Mouse (Mus musculus) heart, embryonic 13.5 days (tissue): ENCODE data around the gene Stx7. TPM values are rescaled to one million over a fixed set of nuclear protein-coding genes. Genes with fewer than 3 reads are reported as not detected.

Experiments
- ATAC-seq: fragments of 200-750 bp; cut with Nextera tagmentation; 2 replicates; pipeline ENCODE4 v1.8.0; 2017; ENCODE audit warnings: moderate TSS enrichment; ENCODE audit not compliant: insufficient number of reproducible peaks, low FRiP score, low TSS enrichment; ENCODE audit errors: extremely low read depth
- H3K27ac ChIP-seq: fragments of 300-500 bp; sonication (generic); replicated peaks from 2 replicates; pipeline ENCODE4 v1.5.1; 2015; ENCODE audit warnings: moderate library complexity, mild to moderate bottlenecking, inconsistent platforms
- H3K27me3 ChIP-seq: fragments of 300-500 bp; sonication (generic); replicated peaks from 2 replicates; pipeline ENCODE4 v1.6.1; 2015; ENCODE audit warnings: mild to moderate bottlenecking, inconsistent platforms
- H3K36me3 ChIP-seq: fragments of 300-500 bp; sonication (generic); 2 replicates; pipeline ENCODE4 v1.6.1; 2015; ENCODE audit warnings: mild to moderate bottlenecking, inconsistent platforms
- H3K4me1 ChIP-seq: fragments of 300-500 bp; sonication (generic); 2 replicates; pipeline ENCODE4 v1.6.1; 2015; ENCODE audit warnings: inconsistent platforms
- H3K4me2 ChIP-seq: fragments of 300-500 bp; sonication (generic); 2 replicates; pipeline ENCODE4 v1.6.1; 2015; ENCODE audit warnings: inconsistent platforms, mild to moderate bottlenecking, moderate library complexity
- H3K4me3 ChIP-seq: fragments of 300-500 bp; sonication (generic); 2 replicates; pipeline ENCODE4 v1.5.1; 2015; ENCODE audit warnings: moderate library complexity, mild to moderate bottlenecking, inconsistent platforms
- H3K9ac ChIP-seq: fragments of 300-500 bp; sonication (generic); 2 replicates; pipeline ENCODE4 v1.6.1; 2015; ENCODE audit warnings: inconsistent platforms, mild to moderate bottlenecking, moderate library complexity
- H3K9me3 ChIP-seq: fragments of 300-500 bp; sonication (generic); 2 replicates; pipeline ENCODE4 v1.6.1; 2016; ENCODE audit warnings: inconsistent platforms
- WGBS: fragments of 180-500 bp; shearing (Covaris S2); methylation state at CpG from one replicate; pipeline ENCODE4 v1.1.7; 2015; ENCODE audit warnings: mixed read lengths; 5-methylcytosine and 5-hydroxymethylcytosine counted together
- polyA plus RNA-seq: library from polyadenylated mRNA; unstranded; fragments of >200 nt; fragmentation: Nextera tagmentation; extraction: Ambion mirVana; gene quantifications from 2 replicates; pipeline ENCODE4 v1.2.1, GENCODE M21; 2015

Gene Stx7
- polyA plus RNA-seq, 1 experiment from 2014 or later: 74.9 TPM

DNA sequence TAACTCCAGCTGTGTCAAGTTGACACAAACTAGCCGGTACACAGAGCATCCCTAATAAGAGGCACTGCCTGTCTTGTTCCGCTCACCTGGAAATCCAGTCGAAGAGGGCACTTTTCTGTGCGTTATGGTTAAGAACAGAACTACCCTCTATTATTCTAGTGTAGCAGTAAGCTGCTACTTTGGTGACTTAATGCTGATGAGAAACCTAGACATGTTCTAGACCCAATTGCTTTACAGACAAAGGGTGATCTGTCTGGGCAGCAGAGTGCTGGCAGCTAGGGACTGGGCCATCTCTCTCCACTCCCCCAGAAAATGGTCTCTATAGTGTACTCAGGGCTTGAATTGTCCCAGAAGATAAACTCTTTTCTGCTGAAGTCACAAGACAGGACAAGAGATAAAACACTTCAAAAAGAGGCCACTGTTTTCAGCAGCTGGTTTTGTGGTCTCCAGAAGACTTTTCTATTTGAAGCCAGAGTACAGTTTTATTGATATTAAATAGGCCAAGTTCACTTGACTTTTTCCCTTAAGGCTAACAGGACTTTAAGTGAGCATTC, 22.9 kb downstream of the Stx7 start:
- WGBS: 82% methylated on average over 4 of the region's 4 CpGs
- H3K9ac ChIP-seq: no peak overlapping the region
- ATAC-seq: no peak

DNA sequence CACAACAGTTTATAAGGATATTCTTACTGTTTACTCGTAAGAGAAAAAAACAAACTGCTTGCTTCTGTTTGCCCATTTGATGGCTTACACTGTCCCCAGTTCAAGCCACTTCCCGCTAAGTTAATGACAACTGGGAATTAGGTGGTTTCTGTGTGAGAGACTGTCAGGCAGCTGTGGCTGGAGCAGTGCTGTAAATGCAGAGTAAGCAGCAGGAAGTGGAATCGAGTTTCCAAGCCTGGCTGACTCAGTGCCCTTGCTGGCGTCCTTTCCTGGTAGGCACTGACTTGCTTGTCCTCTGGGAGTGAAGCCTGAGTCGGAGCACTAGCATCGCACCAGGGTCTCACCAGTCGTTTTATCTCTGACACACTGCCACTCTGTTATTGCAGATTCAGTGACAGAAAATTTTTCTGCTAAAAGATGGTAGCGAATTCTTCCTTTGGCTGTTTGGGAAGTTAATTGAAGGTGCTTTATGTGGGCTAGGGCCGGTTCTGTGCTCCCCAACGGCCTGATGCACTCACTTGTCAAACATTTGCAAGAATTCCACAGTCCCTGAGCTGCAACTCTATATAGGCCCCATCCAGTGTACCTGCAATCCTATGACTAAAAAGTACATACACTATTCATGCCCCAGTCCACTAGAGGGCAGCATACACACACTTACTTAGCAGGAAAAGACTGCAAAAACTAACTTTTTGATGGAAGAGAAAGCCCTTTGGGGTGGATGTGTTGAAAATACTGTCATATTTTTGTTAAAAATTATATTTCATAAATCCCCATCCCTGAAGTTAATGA, 24.3 kb downstream of the Stx7 start:
- Histone ChIP-seq H3K4me1 (peaks cover 27% of the 10 kb centered on the region), H3K27me3 (no peaks in the 10 kb centered on the region), H3K9me3 (no peaks in the 10 kb centered on the region), H3K36me3 (peaks cover 6% of the 10 kb centered on the region), H3K27ac (0 out of 2 replicates have a peak overlapping the region, but pooled peaks have one; percentile 21), H3K4me3 (no peak overlapping the region), H3K9ac (no peak overlapping the region), H3K4me2 (no peak overlapping the region)
- WGBS: 42% methylated on average over 10 of the region's 10 CpGs
- ATAC-seq: no peak

More for the DNA sequence above, 22.9 kb downstream of the Stx7 start:
- Histone ChIP-seq H3K27ac (no peak overlapping the region), H3K36me3 (no peaks in the 10 kb centered on the region), H3K27me3 (no peaks in the 10 kb centered on the region), H3K4me2 (no peak overlapping the region), H3K9me3 (no peaks in the 10 kb centered on the region), H3K4me1 (peaks cover 36% of the 10 kb centered on the region), H3K4me3 (no peak overlapping the region)

DNA sequence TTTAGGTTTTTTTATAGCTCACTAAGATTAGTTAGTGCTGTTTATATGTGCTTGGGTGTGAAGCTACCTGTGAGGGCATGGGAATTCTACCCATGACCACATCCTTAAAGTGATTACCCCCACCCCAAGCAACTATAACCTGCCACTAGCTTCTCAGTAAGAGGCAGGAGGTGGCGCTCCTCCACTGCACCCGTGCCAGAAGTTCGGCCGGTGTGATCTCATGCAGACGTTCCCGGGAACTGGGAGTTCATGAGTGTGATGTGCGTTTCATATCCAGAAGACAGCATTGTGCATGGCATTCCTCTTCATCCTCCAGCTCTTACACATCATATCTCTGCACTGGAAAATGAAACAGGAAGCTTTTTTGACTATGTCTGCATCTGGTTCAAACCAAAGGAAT, 41.3 kb downstream of the Stx7 start:
- Histone ChIP-seq H3K27me3 (no peaks in the 10 kb centered on the region), H3K4me2 (no peak overlapping the region), H3K9me3 (no peaks in the 10 kb centered on the region), H3K9ac (no peak overlapping the region), H3K4me3 (no peak overlapping the region), H3K36me3 (peaks cover 33% of the 10 kb centered on the region), H3K4me1 (no peaks in the 10 kb centered on the region), H3K27ac (no peak overlapping the region)
- 56% methylated on average over 7 of the region's 7 CpGs for WGBS
- ATAC-seq: no peak

DNA sequence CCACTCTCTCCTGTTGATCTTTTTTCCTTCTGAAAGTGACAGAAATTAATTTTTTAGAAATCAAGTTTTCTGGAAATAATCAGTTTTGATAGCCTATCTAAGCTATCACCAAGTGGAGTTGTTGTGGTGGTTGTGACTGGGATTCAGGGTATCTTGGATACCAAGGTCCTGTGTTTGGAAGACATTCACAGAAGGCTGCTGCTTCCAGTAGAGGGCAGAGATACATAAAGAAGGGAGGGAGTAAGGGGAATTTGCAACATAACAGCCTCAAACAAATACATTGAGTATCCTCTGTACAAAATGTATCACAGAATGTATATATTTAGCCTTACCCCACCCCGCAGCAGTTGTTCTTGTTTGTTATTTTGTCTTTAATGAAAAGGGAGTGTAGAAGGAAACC, 42.9 kb downstream of the Stx7 start:
- Histone ChIP-seq H3K9me3 (no peaks in the 10 kb centered on the region), H3K36me3 (peaks cover 17% of the 10 kb centered on the region), H3K9ac (no peak overlapping the region), H3K4me3 (no peak overlapping the region), H3K4me1 (no peaks in the 10 kb centered on the region), H3K27ac (no peak overlapping the region), H3K27me3 (no peaks in the 10 kb centered on the region), H3K4me2 (no peak overlapping the region)
- 56% methylated on average over 1 of the region's 1 CpGs for WGBS
- no peak for ATAC-seq

GRCm38 (mm10) chr10:24199303-24199702, 50.2 kb downstream of the Stx7 start:
- Histone ChIP-seq H3K27ac (no peak overlapping the region), H3K4me1 (no peaks in the 10 kb centered on the region), H3K4me3 (no peak overlapping the region), H3K27me3 (no peaks in the 10 kb centered on the region), H3K4me2 (no peak overlapping the region), H3K36me3 (no peaks in the 10 kb centered on the region), H3K9ac (no peak overlapping the region), H3K9me3 (no peaks in the 10 kb centered on the region)
- 75% methylated on average over 12 of the region's 12 CpGs for WGBS
- ATAC-seq: no peak

GRCm38 (mm10) chr10:24200099-24200498, 51.0 kb downstream of the Stx7 start:
- no peaks in the 10 kb centered on the region for H3K27me3 ChIP-seq
- no peaks in the 10 kb centered on the region for H3K36me3 ChIP-seq
- WGBS: 76% methylated on average over 3 of the region's 3 CpGs
- no peak overlapping the region for H3K27ac ChIP-seq
- ATAC-seq: no peak
- H3K9me3 ChIP-seq: no peaks in the 10 kb centered on the region
- H3K4me3 ChIP-seq: no peak overlapping the region
- no peak overlapping the region for H3K9ac ChIP-seq
- no peaks in the 10 kb centered on the region for H3K4me1 ChIP-seq
- H3K4me2 ChIP-seq: no peak overlapping the region

DNA sequence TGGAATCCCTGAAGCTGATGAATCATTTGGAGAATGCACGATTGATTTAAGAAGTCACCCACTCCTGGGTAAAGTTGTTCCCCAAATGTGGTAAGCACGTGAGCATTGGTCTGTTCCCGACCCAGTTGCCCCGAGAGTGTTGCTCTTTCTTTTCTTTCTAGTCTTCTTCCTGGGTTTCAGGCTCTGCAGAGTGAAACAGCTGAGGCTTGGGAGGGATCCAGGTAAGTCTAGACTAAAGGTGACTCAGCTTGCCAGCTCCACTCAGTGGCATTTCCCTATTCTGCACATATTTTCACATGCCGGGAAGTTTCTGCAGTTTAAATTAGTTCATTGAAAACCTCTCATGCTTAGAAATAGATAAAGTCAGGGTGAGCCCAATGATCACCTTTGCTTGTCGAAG, 61.0 kb downstream of the Stx7 start:
- WGBS: 72% methylated on average over 6 of the region's 6 CpGs

DNA sequence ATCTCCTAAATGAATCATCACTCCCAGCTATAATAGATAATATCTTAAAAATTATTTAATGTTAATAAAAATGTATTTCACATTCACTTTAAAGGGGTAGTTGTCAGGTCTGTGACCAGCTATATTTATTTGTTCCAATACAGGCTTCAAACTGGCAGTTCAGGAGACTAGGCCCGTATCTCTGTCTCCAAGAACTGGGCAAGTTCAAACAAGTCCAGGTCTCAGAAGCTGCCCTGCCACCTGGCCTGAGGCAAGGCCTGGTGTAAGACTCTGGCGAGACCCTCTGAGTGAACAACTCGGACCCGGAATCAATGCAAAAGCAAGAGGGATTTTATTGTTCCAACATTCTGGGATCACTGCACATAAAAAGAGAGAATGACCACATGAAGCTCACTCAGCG, 64.2 kb downstream of the Stx7 start:
- no peak for ATAC-seq
- Histone ChIP-seq H3K4me3 (no peak overlapping the region), H3K9me3 (no peaks in the 10 kb centered on the region), H3K27me3 (no peaks in the 10 kb centered on the region), H3K4me1 (peaks cover 9% of the 10 kb centered on the region), H3K9ac (no peak overlapping the region), H3K27ac (no peak overlapping the region), H3K4me2 (no peak overlapping the region), H3K36me3 (no peaks in the 10 kb centered on the region)
- WGBS: 82% methylated on average over 5 of the region's 5 CpGs

More for the DNA sequence above, 61.0 kb downstream of the Stx7 start:
- H3K9ac ChIP-seq: no peak overlapping the region
- H3K36me3 ChIP-seq: no peaks in the 10 kb centered on the region
- H3K27ac ChIP-seq: no peak overlapping the region
- no peaks in the 10 kb centered on the region for H3K4me1 ChIP-seq
- H3K4me3 ChIP-seq: no peak overlapping the region
- no peak for ATAC-seq
- H3K9me3 ChIP-seq: no peaks in the 10 kb centered on the region
- H3K4me2 ChIP-seq: no peak overlapping the region
- no peaks in the 10 kb centered on the region for H3K27me3 ChIP-seq

DNA sequence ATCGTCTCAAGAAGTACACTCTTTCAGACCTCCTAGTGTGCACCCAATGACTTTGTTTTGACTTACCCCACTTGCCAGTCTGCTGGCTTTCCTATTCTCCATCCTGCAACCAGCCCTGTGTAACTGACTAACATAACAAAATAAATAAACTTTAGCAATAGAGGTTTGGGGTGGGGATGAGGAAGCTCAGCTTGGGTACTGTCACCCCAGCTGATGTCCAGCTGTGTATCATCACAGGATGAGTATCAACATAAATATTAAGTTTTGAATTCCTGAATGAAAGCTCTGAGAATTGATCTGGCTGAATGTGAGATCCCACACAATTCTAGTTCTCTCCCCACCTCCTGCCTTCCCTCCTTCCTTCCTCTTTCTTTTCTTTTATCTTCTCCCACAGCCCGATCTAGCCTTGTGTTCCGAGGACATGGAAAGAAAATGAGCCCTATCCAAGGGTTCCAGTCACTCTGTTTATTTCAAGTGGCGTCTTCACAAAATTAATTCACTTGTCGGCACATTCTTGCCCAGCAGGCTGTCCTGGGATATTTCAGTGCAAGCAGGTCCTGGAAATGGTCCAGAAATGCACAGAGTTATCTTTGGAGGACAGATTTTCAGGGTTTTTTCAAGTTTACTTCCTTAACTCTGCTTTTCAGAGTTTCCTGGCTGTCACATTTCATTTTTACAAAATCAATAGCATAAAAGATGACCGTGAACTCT, 68.6 kb downstream of the Stx7 start:
- Histone ChIP-seq H3K4me1 (peaks cover 11% of the 10 kb centered on the region), H3K4me3 (no peak overlapping the region), H3K9ac (no peak overlapping the region), H3K27me3 (peaks cover 28% of the 10 kb centered on the region), H3K27ac (peak overlapping the region; percentile 33; the same call in 1 of the 2 replicates), H3K4me2 (peak overlapping the region; percentile 25; the same call in 1 of the 2 replicates), H3K9me3 (no peaks in the 10 kb centered on the region), H3K36me3 (no peaks in the 10 kb centered on the region)
- WGBS: 18% methylated on average over 6 of the region's 6 CpGs
- ATAC-seq: no peak

GRCm38 (mm10) chr10:24220931-24221330, 71.8 kb downstream of the Stx7 start:
- Histone ChIP-seq H3K9ac (no peak overlapping the region), H3K4me2 (no peak overlapping the region), H3K4me3 (no peak overlapping the region), H3K27ac (no peak overlapping the region), H3K36me3 (no peaks in the 10 kb centered on the region), H3K4me1 (peaks cover 24% of the 10 kb centered on the region), H3K9me3 (no peaks in the 10 kb centered on the region), H3K27me3 (peaks cover 58% of the 10 kb centered on the region)
- WGBS: 65% methylated on average over 5 of the region's 5 CpGs
- ATAC-seq: no peak

DNA sequence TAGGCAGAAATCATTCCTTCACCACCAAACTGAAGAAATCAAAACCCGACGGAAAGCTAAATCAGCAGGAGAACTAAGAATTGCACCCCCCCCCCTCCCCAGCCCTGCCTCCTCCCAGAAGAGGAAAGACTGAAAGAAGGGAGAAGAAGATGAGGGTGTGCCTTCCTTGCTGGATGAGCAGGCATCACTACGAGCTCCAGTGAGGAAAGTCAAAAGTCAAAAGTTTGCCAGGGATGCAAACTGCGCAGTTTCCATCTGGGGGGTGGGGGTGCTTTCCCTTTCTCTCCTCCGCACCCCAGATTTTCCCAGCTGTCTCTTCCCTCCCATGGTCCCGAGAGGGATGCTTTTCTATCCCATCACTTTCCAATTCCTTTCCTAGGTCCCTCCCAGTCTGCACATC, 73.8 kb downstream of the Stx7 start:
- no peaks in the 10 kb centered on the region for H3K9me3 ChIP-seq
- peaks cover 18% of the 10 kb centered on the region for H3K4me1 ChIP-seq
- no peak overlapping the region for H3K27ac ChIP-seq
- no peaks in the 10 kb centered on the region for H3K36me3 ChIP-seq
- 19% methylated on average over 6 of the region's 6 CpGs for WGBS
- peak overlapping the region; percentile 91 for H3K4me2 ChIP-seq
- H3K4me3 ChIP-seq: peak overlapping the region; percentile 59
- peaks cover 61% of the 10 kb centered on the region for H3K27me3 ChIP-seq
- ATAC-seq: no peak
- peak overlapping the region; percentile 71 for H3K9ac ChIP-seq
